Mouse (Mus musculus) myocyte (in vitro differentiated cells): ENCODE results near the gene Rasgrf1.

ENCODE experiments used
- MAX ChIP-seq: IDR thresholded peaks from one replicate; pipeline ENCODE4 v1.6.1; 2011; ENCODE audit warnings: low read depth, mild to moderate bottlenecking, control low read depth
- POLR2A ChIP-seq: IDR thresholded peaks from one replicate; pipeline ENCODE4 v1.6.1; 2011; ENCODE audit warnings: low read depth, mild to moderate bottlenecking, control low read depth, moderate library complexity; ENCODE audit not compliant: insufficient read length
- TCF12 ChIP-seq: IDR thresholded peaks from one replicate; pipeline ENCODE4 v1.6.1; 2011; ENCODE audit warnings: mild to moderate bottlenecking, control low read depth; ENCODE audit not compliant: poor library complexity, insufficient read depth, severe bottlenecking

GRCm38 (mm10) chr9:90047937-90048627, 138.4 kb downstream of the Rasgrf1 start:
- TF ChIP-seq MAX (no peak), POLR2A (no peak), TCF12 (no peak)
